Mouse (Mus musculus) C2C12 (cell line): ENCODE measurements around the gene Trp73.

Experiments
- CEBPB ChIP-seq: IDR thresholded peaks from one replicate; pipeline ENCODE4 v1.6.1; 2011; ENCODE audit warnings: low read depth, mild to moderate bottlenecking, control low read depth, moderate library complexity
- CTCF ChIP-seq: IDR thresholded peaks from one replicate; pipeline ENCODE4 v1.5.1; 2011; ENCODE audit not compliant: control insufficient read depth, insufficient read depth, insufficient read length
- USF1 ChIP-seq: IDR thresholded peaks from one replicate; pipeline ENCODE4 v1.6.1; 2011; ENCODE audit warnings: low read depth, mild to moderate bottlenecking, control low read depth, moderate library complexity

GRCm38 (mm10) chr4:154140182-154140212, at the start of gene Trp73:
- TF ChIP-seq CTCF (no peak), USF1 (no peak), CEBPB (no peak)
